8 mouse cellular contexts compared by ENCODE assay signal in the genomic region with DNA sequence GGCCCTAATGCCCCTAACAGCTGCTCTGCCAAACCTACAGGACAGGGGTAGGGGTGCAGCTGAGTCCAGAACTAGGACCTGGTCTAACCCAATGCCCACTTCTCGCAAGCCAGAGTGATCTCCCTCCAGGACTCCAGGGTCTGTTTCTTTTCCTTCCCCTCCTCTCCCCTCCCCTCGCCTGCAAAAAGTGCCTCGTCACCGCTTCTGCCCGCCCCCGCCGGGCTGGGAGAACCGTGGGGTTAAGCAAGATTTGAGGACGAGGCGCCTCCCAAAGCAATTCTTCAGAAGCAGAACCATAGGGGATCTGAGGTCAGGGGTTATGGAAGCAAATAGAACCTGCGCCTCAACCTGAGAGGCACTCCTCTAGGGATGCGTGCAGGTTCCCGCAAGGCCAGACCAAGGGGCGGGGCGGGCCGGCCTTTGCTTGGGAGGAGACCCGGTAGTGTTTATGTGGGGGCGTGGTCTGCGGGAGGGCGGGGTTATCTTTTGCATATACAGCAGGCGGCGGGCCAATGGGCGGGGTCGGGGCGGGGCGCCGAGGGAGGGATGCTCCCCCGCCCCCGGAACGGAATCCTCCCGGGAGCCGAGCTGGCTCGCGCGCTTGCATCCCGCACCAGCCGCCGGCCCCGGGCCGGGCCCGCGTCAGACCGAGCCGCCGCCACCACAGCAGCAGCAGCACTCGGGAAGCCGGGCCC. TPM values are rescaled to one million over a fixed set of nuclear protein-coding genes. Genes with fewer than 3 reads are reported as not detected.
A peak's percentile ranks its signal among the peaks of the same experiment; 100 is the strongest.
DNase-seq lines count a peak whose midpoint lies in the region; ATAC-seq and TF ChIP-seq lines count a peak whose summit lies in the region.

A gene (plus strand): TSS at position 229 of the 695 bp plus-strand sequence.

- H3K9ac ChIP-seq in forebrain, embryonic 13.5 days = peak within 1 kb of the TSS; percentile 92
- H3K9ac ChIP-seq in liver, postnatal 0 days (replicated peaks) = peak within 1 kb of the TSS; percentile 81
- peak within 1 kb of the TSS; percentile 90 for H3K9ac ChIP-seq in neural tube, embryonic 14.5 days (replicated peaks; ENCODE audit: low read depth, low read length)

- H3K9me3 ChIP-seq in E14TG2a.4 (ENCODE audit: low read length) = no peaks in the 10 kb centered on the region
- no peaks in the 10 kb centered on the region for H3K9me3 ChIP-seq in forebrain, embryonic 13.5 days (replicated peaks)
- no peaks in the 10 kb centered on the region for H3K9me3 ChIP-seq in liver, postnatal 0 days (ENCODE audit: low read length)
- H3K9me3 ChIP-seq in neural tube, embryonic 14.5 days (ENCODE audit: control insufficient read depth, low read length) = no peaks in the 10 kb centered on the region

- no peak for TF ChIP-seq CTCF in E14TG2a.4 (conservative IDR thresholded peaks at IDR 0.05; ENCODE audit: low read length)
- TF ChIP-seq CTCF in liver, postnatal 0 days (IDR thresholded peaks at IDR 0.05; ENCODE audit: low read depth) = no peak

- H3K27ac ChIP-seq in forebrain, embryonic 13.5 days = peak within 1 kb of the TSS; percentile 94
- H3K27ac ChIP-seq in liver, postnatal 0 days (ENCODE audit: low read depth) = peak within 1 kb of the TSS; percentile 81
- peak within 1 kb of the TSS; percentile 94 for H3K27ac ChIP-seq in neural tube, embryonic 14.5 days (ENCODE audit: low read depth, low read length)

- WGBS in forebrain, embryonic 13.5 days = under 1% methylated on average over 37 of the region's 47 CpGs
- WGBS in large intestine, adult 2 months = 2% methylated on average over 47 of the region's 47 CpGs
- 0% methylated on average over 46 of the region's 47 CpGs for WGBS in liver, postnatal 0 days (ENCODE audit: insufficient replicate concordance)
- under 1% methylated on average over 41 of the region's 47 CpGs for WGBS in neural tube, embryonic 14.5 days

- H3K36me3 ChIP-seq in E14TG2a.4 (ENCODE audit: insufficient read depth, low read length) = peaks cover 34% of the 10 kb centered on the region
- peaks cover 22% of the 10 kb centered on the region for H3K36me3 ChIP-seq in forebrain, embryonic 13.5 days (ENCODE audit: poor library complexity, severe bottlenecking)
- no peaks in the 10 kb centered on the region for H3K36me3 ChIP-seq in liver, postnatal 0 days (replicated peaks; ENCODE audit: insufficient read depth, low read length)
- peaks cover 11% of the 10 kb centered on the region; the same call in 1 of the 2 replicates for H3K36me3 ChIP-seq in neural tube, embryonic 14.5 days (ENCODE audit: control insufficient read depth, insufficient read depth, low read length)

- ATAC-seq in forebrain, embryonic 13.5 days = peak; percentile 78
- ATAC-seq in liver, postnatal 0 days = peak; percentile 91
- peak; percentile 73 for ATAC-seq in neural tube, embryonic 14.5 days (ENCODE audit: low read depth)

- H3K4me2 ChIP-seq in forebrain, embryonic 13.5 days = peak within 1 kb of the TSS; percentile 90
- H3K4me2 ChIP-seq in liver, postnatal 0 days (ENCODE audit: low read depth, low read length) = peak within 1 kb of the TSS; percentile 99
- H3K4me2 ChIP-seq in neural tube, embryonic 14.5 days (ENCODE audit: low read depth, low read length) = peak within 1 kb of the TSS; percentile 96

- H3K4me3 ChIP-seq in E14TG2a.4 (replicated peaks; ENCODE audit: low read length) = peak within 1 kb of the TSS; percentile 85
- peak within 1 kb of the TSS; percentile 83 for H3K4me3 ChIP-seq in forebrain, embryonic 13.5 days
- peak within 1 kb of the TSS; percentile 68 for H3K4me3 ChIP-seq in liver, postnatal 0 days (ENCODE audit: low read depth, low read length)
- H3K4me3 ChIP-seq in neural tube, embryonic 14.5 days (ENCODE audit: low read depth, low read length) = peak within 1 kb of the TSS; percentile 79

- intact Hi-C loops in heart, postnatal 10 days (cut with DNase I) = no loop called here

- TF ChIP-seq EP300 in liver, postnatal 0 days (IDR thresholded peaks at IDR 0.05; ENCODE audit: low read depth) = peak; percentile 21; the same call in 1 of the 2 replicates

- H3K4me1 ChIP-seq in E14TG2a.4 (replicated peaks; ENCODE audit: low read depth, low read length) = peaks cover 68% of the 10 kb centered on the region
- H3K4me1 ChIP-seq in forebrain, embryonic 13.5 days = peaks cover 54% of the 10 kb centered on the region
- H3K4me1 ChIP-seq in liver, postnatal 0 days (ENCODE audit: insufficient read depth) = peaks cover 23% of the 10 kb centered on the region
- H3K4me1 ChIP-seq in neural tube, embryonic 14.5 days (ENCODE audit: control insufficient read depth, insufficient read depth, low read length) = peaks cover 21% of the 10 kb centered on the region

- DNase-seq in c-Kit-positive CD71-positive TER-119-positive erythroid progenitor cells, embryonic 14.5 days (ENCODE audit: low spot score) = peak; percentile 94
- DNase-seq in heart, postnatal 10 days = peak; percentile 94
- peak; percentile 71 for DNase-seq in large intestine, adult 2 months (ENCODE audit: low read depth, low spot score)
- peak; percentile 98 for DNase-seq in liver, postnatal 0 days
- peak; percentile 99 for DNase-seq in testis, postnatal 10 days (ENCODE audit: low spot score)

- no peaks in the 10 kb centered on the region for H3K27me3 ChIP-seq in E14TG2a.4 (ENCODE audit: insufficient read depth, low read length)
- H3K27me3 ChIP-seq in forebrain, embryonic 13.5 days = no peaks in the 10 kb centered on the region
- H3K27me3 ChIP-seq in liver, postnatal 0 days (ENCODE audit: insufficient read depth, low read length) = no peaks in the 10 kb centered on the region
- H3K27me3 ChIP-seq in neural tube, embryonic 14.5 days (ENCODE audit: control insufficient read depth, insufficient read depth, low read length) = no peaks in the 10 kb centered on the region

RNA-seq across cellular contexts. Expression of the gene that starts here (rescaled TPM):
- 31.1 and 32.3 TPM in 2 replicates for polyA plus RNA-seq in forebrain, embryonic 13.5 days (2015; fragmentation: Nextera tagmentation; extraction: Ambion mirVana)
- 10 to 100 TPM; 10.7 to 13.8 TPM for total RNA-seq in heart, postnatal 10 days (2021)
- polyA plus RNA-seq in large intestine, adult 2 months (2012; rRNA removed) = 6.4 and 6.6 TPM in 2 replicates
- 1.1 and 1.2 TPM in 2 replicates for polyA plus RNA-seq in liver, postnatal 0 days (2015; fragmentation: Nextera tagmentation; extraction: Ambion mirVana)
- polyA plus RNA-seq in neural tube, embryonic 14.5 days (2014; fragmentation: Nextera tagmentation; extraction: Ambion mirVana) = 22.6 and 27.9 TPM in 2 replicates

Comparison
In these comparisons a context has a peak if more than half of its experiments do, and no peak if none do; other contexts are left out.
1. Peak in every context shown above with its lines: DNase-seq, ATAC-seq, H3K4me3 ChIP-seq and H3K27ac ChIP-seq.